9 mouse cellular contexts compared by ENCODE assay signal in the genomic region with DNA sequence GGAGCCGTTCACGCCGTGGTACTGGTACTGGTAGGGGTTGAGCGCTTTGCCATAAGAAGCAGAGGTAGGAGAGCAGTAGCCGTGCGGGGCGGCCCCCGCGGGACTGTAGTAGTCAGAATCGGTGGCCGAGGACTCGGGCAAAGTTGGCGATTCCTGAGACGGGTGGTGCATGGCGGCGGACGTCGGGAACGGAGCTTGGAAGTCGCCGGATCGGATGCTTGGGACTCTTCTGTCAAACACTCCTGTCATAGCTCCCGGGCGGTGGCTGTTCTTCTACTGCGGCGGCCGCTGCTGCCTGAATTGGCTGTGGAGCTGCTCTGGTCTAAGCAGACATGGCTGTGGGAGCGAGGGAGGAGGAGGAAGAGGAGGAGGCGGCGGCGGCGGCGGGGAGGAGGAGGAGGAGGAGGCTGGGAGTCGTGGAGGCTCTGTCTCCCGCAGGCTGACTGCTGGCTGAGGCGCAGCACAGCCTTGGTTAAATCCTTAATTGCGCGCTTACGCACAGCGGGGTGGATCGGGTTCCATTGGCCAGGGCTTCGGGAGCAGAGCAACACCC. TPM values are rescaled to one million over a fixed set of nuclear protein-coding genes. Genes with fewer than 3 reads are reported as not detected.
DNase-seq lines count a peak whose midpoint lies in the region; ATAC-seq and TF ChIP-seq lines count a peak whose summit lies in the region.
"Had no signal": no experiment of that assay in that cellular context is flagged by ENCODE, and none has a peak within 500 bp of the region (broad histone marks: within the 10 kb centered on the region; RNA-seq: fewer than 3 reads in every experiment).

A gene (minus strand): TSS at position 448 of the 553 bp plus-strand sequence.

- H3K27ac ChIP-seq in kidney, adult 2 months (ENCODE audit: insufficient read depth, low read depth, low read length): no peak within 1 kb of the TSS
- no peak within 1 kb of the TSS for H3K27ac ChIP-seq in heart, embryonic 12.5 days (ENCODE audit: poor library complexity, severe bottlenecking)
- no peak within 1 kb of the TSS for H3K27ac ChIP-seq in midbrain, postnatal 0 days (ENCODE audit: low read depth, low read length)

- WGBS in kidney, adult 2 months: 2% methylated on average over 39 of the region's 42 CpGs
- under 1% methylated on average over 39 of the region's 42 CpGs for WGBS in heart, embryonic 12.5 days
- WGBS in midbrain, postnatal 0 days: under 1% methylated on average over 38 of the region's 42 CpGs

- peaks cover 13% of the 10 kb centered on the region; the same call in 1 of the 2 replicates for H3K27me3 ChIP-seq in kidney, adult 2 months (replicated peaks; ENCODE audit: control insufficient read depth, insufficient read depth, low read length)
- H3K27me3 ChIP-seq in heart, embryonic 12.5 days (replicated peaks): peaks cover 61% of the 10 kb centered on the region
- peaks cover 64% of the 10 kb centered on the region for H3K27me3 ChIP-seq in midbrain, postnatal 0 days (ENCODE audit: insufficient read depth, low read length)

- peak within 1 kb of the TSS; percentile 98 for H3K4me2 ChIP-seq in heart, embryonic 12.5 days
- peak within 1 kb of the TSS; percentile 71 for H3K4me2 ChIP-seq in midbrain, postnatal 0 days (ENCODE audit: low read depth, low read length, poor library complexity, severe bottlenecking)

- no peaks in the 10 kb centered on the region for H3K4me1 ChIP-seq in kidney, adult 2 months (ENCODE audit: control insufficient read depth, insufficient read depth, low read length)
- peaks cover 30% of the 10 kb centered on the region for H3K4me1 ChIP-seq in heart, embryonic 12.5 days (replicated peaks)
- H3K4me1 ChIP-seq in midbrain, postnatal 0 days (ENCODE audit: insufficient read depth, low read length): 0 out of 2 replicates have a peak, but pooled peaks cover 6% of the 10 kb centered on the region

- H3K36me3 ChIP-seq in kidney, adult 2 months (ENCODE audit: control insufficient read depth, insufficient read depth, low read length): no peaks in the 10 kb centered on the region
- no peaks in the 10 kb centered on the region for H3K36me3 ChIP-seq in heart, embryonic 12.5 days
- H3K36me3 ChIP-seq in midbrain, postnatal 0 days (ENCODE audit: insufficient read depth, low read length): no peaks in the 10 kb centered on the region

- intact Hi-C loops in left cerebral cortex, postnatal 25 days (cut with DNase I): loop anchor here (5.0 to 10.0 kb wide), 3 partner anchors 34 to 1247 kb away; no protein-coding TSS in a partner anchor

- H3K9me3 ChIP-seq in heart, embryonic 12.5 days (replicated peaks): no peaks in the 10 kb centered on the region
- no peaks in the 10 kb centered on the region for H3K9me3 ChIP-seq in midbrain, postnatal 0 days (ENCODE audit: low read length)

- 0 out of 2 replicates have a peak, but pooled peaks have one; percentile 6 for ATAC-seq in common myeloid progenitor, adult 5-6 weeks (replicated peaks; ENCODE audit: low read depth, poor library complexity, severe bottlenecking)
- ATAC-seq in heart, embryonic 12.5 days (ENCODE audit: insufficient number of reproducible peaks, low FRiP score): no peak
- ATAC-seq in midbrain, postnatal 0 days (ENCODE audit: low FRiP score): 0 out of 2 replicates have a peak, but pooled peaks have one; percentile 28
- no peak for ATAC-seq in megakaryocyte progenitor cell, adult 5-6 weeks (replicated peaks; ENCODE audit: poor library complexity)

- no peak for TF ChIP-seq CTCF in kidney, adult 2 months (conservative IDR thresholded peaks at IDR 0.05; ENCODE audit: insufficient read depth, insufficient read length, low read depth, low read length)
- no peak for TF ChIP-seq CTCF in midbrain, postnatal 0 days (IDR thresholded peaks at IDR 0.05)

- H3K9ac ChIP-seq in heart, embryonic 12.5 days: peak within 1 kb of the TSS; percentile 74
- H3K9ac ChIP-seq in midbrain, postnatal 0 days (replicated peaks; ENCODE audit: low read length, poor library complexity, severe bottlenecking): no peak within 1 kb of the TSS

- no peak for DNase-seq in kidney, adult 2 months
- no peak for DNase-seq in kidney, adult 9 months
- peak; percentile 48 to 51 for DNase-seq in left cerebral cortex, postnatal 25 days (ENCODE audit: low spot score in 2 of 2)
- DNase-seq in midbrain, postnatal 0 days (ENCODE audit: low spot score): no peak
- no peak for DNase-seq in thymus, postnatal 4 days

- no peak for TF ChIP-seq POLR2A in kidney, adult 2 months (IDR thresholded peaks at IDR 0.05; ENCODE audit: low read depth, low read length)

- H3K4me3 ChIP-seq in kidney, adult 2 months (ENCODE audit: insufficient read depth, low read depth, low read length): peak within 1 kb of the TSS; percentile 13; the same call in 1 of the 2 replicates
- peak within 1 kb of the TSS; percentile 57 for H3K4me3 ChIP-seq in heart, embryonic 12.5 days
- H3K4me3 ChIP-seq in midbrain, postnatal 0 days (ENCODE audit: low read depth, low read length): peak within 1 kb of the TSS; percentile 36

RNA-seq across cellular contexts. Expression of the gene that starts here (rescaled TPM):
- not detected in 2 replicates for polyA plus RNA-seq in kidney, adult 2 months (2012; rRNA removed)
- not detected in 2 replicates for total RNA-seq in common myeloid progenitor, adult 5-6 weeks (2017)
- polyA plus RNA-seq in heart, embryonic 12.5 days (2016; fragmentation: Nextera tagmentation; extraction: Ambion mirVana): 0.98 and 1.5 TPM in 2 replicates
- total RNA-seq in left cerebral cortex, postnatal 25 days (2021): 1 to 10 TPM; 6.5 to 9.1 TPM
- total RNA-seq in midbrain, postnatal 0 days (2014; rRNA removed): 0.49 and 0.76 TPM in 2 replicates
- polyA plus RNA-seq in midbrain, postnatal 0 days (2015; fragmentation: Nextera tagmentation; extraction: Ambion mirVana): 3.3 and 6.7 TPM in 2 replicates
- total RNA-seq in megakaryocyte progenitor cell, adult 5-6 weeks (2015): not detected in 2 replicates
- not detected in 2 replicates for total RNA-seq in megakaryocyte progenitor cell, adult 5-6 weeks (2017)
- total RNA-seq: MEL had no signal

Comparison
In these comparisons a context has a peak if more than half of its experiments do, and no peak if none do; other contexts are left out.
1. Peak in ATAC-seq in common myeloid progenitor, adult 5-6 weeks; RNA of the gene not detected or under 1 TPM.
2. DNase-seq: peak in left cerebral cortex, postnatal 25 days (2 of 2); none in kidney, adult 2 months (single experiment), kidney, adult 9 months (single experiment), midbrain, postnatal 0 days (single experiment) and thymus, postnatal 4 days (single experiment).
3. Peak in every context shown above with its lines, with median percentiles within 50 percentile points of each other: H3K4me3 ChIP-seq.